Mouse (Mus musculus) embryonic facial prominence, embryonic 15.5 days (tissue): ENCODE data around the gene Sept1. TPM values are rescaled to one million over a fixed set of nuclear protein-coding genes. Genes with fewer than 3 reads are reported as not detected.

Experiments used
- ATAC-seq: fragments of 200-750 bp; cut with Nextera tagmentation; 2 replicates; pipeline ENCODE4 v1.8.0; 2017; ENCODE audit warnings: low read depth, moderate TSS enrichment; ENCODE audit not compliant: insufficient number of reproducible peaks, low FRiP score, low TSS enrichment
- H3K27ac ChIP-seq: fragments of 300-500 bp; sonication (generic); replicated peaks from 2 replicates; pipeline ENCODE4 v1.5.1; 2015; ENCODE audit warnings: mild to moderate bottlenecking, inconsistent platforms
- H3K27me3 ChIP-seq: fragments of 300-500 bp; sonication (generic); 2 replicates; pipeline ENCODE4 v1.6.1; 2015; ENCODE audit warnings: inconsistent platforms
- H3K36me3 ChIP-seq: fragments of 300-500 bp; sonication (generic); 2 replicates; pipeline ENCODE4 v1.6.1; 2015; ENCODE audit warnings: mild to moderate bottlenecking, inconsistent platforms
- H3K4me1 ChIP-seq: fragments of 300-500 bp; sonication (generic); 2 replicates; pipeline ENCODE4 v1.6.1; 2015; ENCODE audit warnings: inconsistent platforms
- H3K4me2 ChIP-seq: fragments of 300-500 bp; sonication (generic); replicated peaks from 2 replicates; pipeline ENCODE4 v1.6.1; 2015; ENCODE audit warnings: mild to moderate bottlenecking, inconsistent platforms
- H3K4me3 ChIP-seq: fragments of 300-500 bp; sonication (generic); replicated peaks from 2 replicates; pipeline ENCODE4 v1.5.1; 2015; ENCODE audit warnings: mild to moderate bottlenecking, inconsistent platforms
- H3K9ac ChIP-seq: fragments of 300-500 bp; sonication (generic); 2 replicates; pipeline ENCODE4 v1.6.1; 2015; ENCODE audit warnings: inconsistent platforms
- H3K9me3 ChIP-seq: fragments of 300-500 bp; sonication (generic); replicated peaks from 2 replicates; pipeline ENCODE4 v1.6.1; 2016; ENCODE audit warnings: inconsistent platforms
- WGBS: fragments of 180-500 bp; shearing (Covaris S2); methylation state at CpG from one replicate; pipeline ENCODE4 v1.1.7; 2015; 5-methylcytosine and 5-hydroxymethylcytosine counted together
- polyA plus RNA-seq: library from polyadenylated mRNA; unstranded; fragments of >200 nt; fragmentation: Nextera tagmentation; extraction: Ambion mirVana; gene quantifications from 2 replicates; pipeline ENCODE4 v1.2.1, GENCODE M21; 2015

The Sept1 gene
- polyA plus RNA-seq = 22.4 and 23.9 TPM in 2 replicates

DNA sequence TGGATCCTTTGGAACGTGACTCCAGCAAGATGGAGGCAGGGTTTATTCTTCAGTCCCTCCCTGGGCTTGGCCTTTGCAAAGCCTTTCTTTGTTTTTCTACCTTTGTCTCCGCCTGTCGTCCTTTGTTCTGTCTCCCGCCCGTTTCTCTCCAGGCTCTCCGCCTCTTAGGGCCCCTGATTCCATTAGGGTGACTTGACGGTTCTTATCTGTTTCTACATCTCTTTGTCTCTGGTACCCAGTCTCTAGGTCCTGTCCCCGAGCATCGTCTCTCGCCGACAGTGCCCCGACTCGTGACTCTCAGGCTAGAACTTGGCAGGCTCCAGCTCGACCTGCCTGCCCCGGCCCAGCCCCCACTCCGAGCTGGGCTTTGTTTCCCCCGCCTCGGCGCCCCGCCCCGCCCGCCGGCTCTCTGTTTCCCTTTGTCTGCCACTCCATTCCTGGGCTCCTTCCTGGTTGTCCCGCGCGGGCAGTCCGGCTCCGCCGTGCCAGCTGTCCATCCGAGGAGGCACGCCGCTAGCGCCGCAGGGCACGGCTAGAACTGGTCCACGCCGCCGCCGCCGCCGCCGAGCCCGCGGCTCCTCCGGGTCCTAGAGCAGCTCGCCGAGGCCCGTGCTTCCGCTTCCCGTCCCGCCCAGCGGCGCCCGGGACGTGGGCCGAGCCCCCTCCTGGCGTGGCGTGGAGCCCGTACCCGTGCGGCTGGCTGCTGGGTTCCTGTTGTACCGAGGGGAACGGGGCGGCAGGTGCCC is at the start of gene Sept1, which contains the start of gene Zfp553:
Gene Sept1, minus strand, starts transcription at position 509 of the 746 bp plus-strand sequence.
Gene Zfp553, plus strand, starts transcription at position 440 of the 746 bp plus-strand sequence.
- WGBS = under 1% methylated on average over 64 of the region's 64 CpGs
- Histone ChIP-seq H3K27me3 (no peaks in the 10 kb centered on the region), H3K9me3 (no peaks in the 10 kb centered on the region), H3K9ac (peak within 1 kb of the TSS; percentile 98), H3K4me3 (peak within 1 kb of the TSS; percentile 98), H3K36me3 (peaks cover 50% of the 10 kb centered on the region), H3K4me2 (peak within 1 kb of the TSS; percentile 64), H3K4me1 (peaks cover 41% of the 10 kb centered on the region), H3K27ac (peak within 1 kb of the TSS; percentile 97)
- peak; percentile 92 for ATAC-seq

DNA sequence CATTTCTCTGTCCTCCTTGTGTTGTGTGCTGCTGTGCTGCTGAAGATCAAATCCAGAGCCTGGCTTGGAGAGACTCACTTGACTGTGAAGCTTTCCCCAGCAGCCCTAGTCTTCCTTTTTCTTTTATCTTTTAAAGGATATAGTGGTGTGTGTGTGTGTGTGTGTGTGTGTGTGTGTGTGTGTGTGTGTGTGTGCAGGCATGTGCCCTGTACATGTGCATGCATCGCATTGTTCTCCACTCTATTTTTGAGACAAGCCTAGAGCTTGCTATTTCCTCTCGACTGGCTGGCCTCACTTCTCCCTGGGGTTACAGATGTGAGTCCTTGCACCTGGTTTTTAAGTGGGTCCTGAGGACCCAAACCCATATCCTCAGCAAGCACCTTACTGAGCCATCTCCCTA is 49.3 kb upstream of the Sept1 start:
- no peak overlapping the region for H3K9ac ChIP-seq
- WGBS = 82% methylated on average over 2 of the region's 2 CpGs
- H3K4me1 ChIP-seq = no peaks in the 10 kb centered on the region
- no peak overlapping the region for H3K4me3 ChIP-seq
- H3K4me2 ChIP-seq = no peak overlapping the region
- H3K27ac ChIP-seq = no peak overlapping the region
- no peaks in the 10 kb centered on the region for H3K27me3 ChIP-seq
- no peak for ATAC-seq
- H3K9me3 ChIP-seq = no peaks in the 10 kb centered on the region
- no peaks in the 10 kb centered on the region for H3K36me3 ChIP-seq

DNA sequence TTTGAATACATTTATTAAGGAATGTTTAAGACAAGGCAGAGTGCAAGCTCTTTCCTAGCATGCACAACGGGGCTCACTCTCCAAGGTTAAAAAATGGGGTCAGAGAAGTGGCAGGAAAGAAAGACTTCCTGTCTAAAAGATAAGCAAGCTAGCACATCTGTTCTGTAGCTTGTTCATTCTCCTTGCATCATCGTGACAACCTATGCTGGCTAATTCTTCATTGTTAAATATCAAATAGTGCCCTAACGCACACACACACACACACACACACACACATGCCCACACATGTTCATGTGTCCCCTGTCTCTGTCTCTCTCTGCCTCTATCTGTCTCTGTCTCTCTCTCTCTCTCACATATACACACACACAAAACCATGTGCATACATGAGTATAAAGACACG is 48.2 kb upstream of the Sept1 start:
- Histone ChIP-seq H3K27me3 (no peaks in the 10 kb centered on the region), H3K36me3 (no peaks in the 10 kb centered on the region), H3K9ac (no peak overlapping the region), H3K4me1 (no peaks in the 10 kb centered on the region), H3K4me3 (no peak overlapping the region), H3K9me3 (no peaks in the 10 kb centered on the region), H3K4me2 (no peak overlapping the region), H3K27ac (no peak overlapping the region)
- 76% methylated on average over 4 of the region's 4 CpGs for WGBS
- ATAC-seq = no peak

DNA sequence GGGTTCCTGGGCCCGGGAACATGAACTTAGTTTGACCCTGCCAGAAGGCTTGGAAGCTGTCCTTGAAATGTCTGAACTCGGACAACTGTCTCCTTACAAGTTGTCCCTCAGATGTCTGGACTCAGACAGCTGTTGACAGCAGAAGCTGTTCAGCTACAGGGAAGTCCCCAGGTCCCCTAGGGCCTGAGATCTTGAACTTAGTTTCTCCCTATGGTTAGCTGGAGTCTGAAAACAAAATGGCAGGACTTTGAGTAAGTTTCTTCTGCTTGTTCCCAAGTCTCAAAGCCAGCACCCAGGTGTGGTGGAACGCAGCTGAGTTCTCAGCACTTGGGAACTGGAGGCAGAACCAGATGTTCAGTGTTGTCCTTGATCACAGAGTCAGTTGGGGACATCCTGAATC is 47.2 kb upstream of the Sept1 start:
- Histone ChIP-seq H3K4me1 (no peaks in the 10 kb centered on the region), H3K27ac (no peak overlapping the region), H3K36me3 (no peaks in the 10 kb centered on the region), H3K4me3 (no peak overlapping the region), H3K9ac (no peak overlapping the region), H3K4me2 (no peak overlapping the region), H3K9me3 (no peaks in the 10 kb centered on the region), H3K27me3 (no peaks in the 10 kb centered on the region)
- 59% methylated on average over 3 of the region's 3 CpGs for WGBS
- ATAC-seq = no peak

DNA sequence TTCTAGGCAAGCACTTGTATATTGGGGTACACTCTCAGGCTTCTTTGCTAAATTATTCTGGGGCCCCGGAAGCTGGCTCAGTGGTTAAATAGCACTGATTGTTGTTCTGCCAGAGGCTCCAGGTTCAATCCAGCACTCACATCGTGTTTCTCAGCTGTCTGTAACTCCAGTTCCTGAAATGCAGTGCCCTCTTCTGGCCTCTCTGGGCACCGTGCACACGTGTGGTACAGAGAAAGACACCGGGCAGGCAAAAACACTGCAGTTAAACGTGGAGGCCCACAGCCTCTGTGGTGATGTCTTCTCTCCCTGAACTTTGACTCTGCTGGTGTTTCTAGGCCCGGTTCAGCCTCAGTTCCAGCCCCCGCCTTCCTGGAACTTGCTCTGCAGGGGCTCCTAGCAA is 45.4 kb upstream of the Sept1 start:
- WGBS = 25% methylated on average over 8 of the region's 8 CpGs
- H3K9me3 ChIP-seq = no peaks in the 10 kb centered on the region

DNA sequence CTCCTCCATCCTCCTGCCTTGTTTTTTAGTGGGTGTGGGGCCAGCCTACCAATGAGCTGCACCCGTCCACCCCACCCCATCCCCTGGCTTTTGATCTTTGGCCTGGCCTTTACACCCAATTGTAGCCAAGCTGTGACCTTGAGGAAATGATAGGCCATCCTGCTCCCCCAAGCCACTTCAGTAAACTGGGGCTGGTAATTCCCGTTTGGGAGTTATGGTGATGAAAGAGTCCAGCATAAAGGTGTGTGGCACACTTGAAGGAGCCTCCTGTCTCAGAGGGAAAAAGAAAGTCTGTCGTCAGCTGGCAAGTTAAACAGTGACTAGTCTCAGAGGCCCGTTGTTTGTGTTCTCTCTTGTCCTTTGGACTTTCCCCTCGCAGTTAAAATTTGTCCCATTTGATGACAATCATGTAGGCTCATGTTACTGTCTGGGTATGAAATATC is 43.6 kb upstream of the Sept1 start:
- ATAC-seq = no peak
- H3K9me3 ChIP-seq = no peaks in the 10 kb centered on the region
- WGBS = 53% methylated on average over 5 of the region's 5 CpGs

More for the DNA sequence above, 45.4 kb upstream of the Sept1 start:
- H3K4me1 ChIP-seq = peaks cover 7% of the 10 kb centered on the region; the same call in 1 of the 2 replicates
- no peaks in the 10 kb centered on the region for H3K27me3 ChIP-seq
- H3K9ac ChIP-seq = no peak overlapping the region
- no peaks in the 10 kb centered on the region for H3K36me3 ChIP-seq
- H3K4me2 ChIP-seq = no peak overlapping the region
- H3K27ac ChIP-seq = no peak overlapping the region
- no peak; the same call in 1 of the 2 replicates for ATAC-seq
- no peak overlapping the region for H3K4me3 ChIP-seq

DNA sequence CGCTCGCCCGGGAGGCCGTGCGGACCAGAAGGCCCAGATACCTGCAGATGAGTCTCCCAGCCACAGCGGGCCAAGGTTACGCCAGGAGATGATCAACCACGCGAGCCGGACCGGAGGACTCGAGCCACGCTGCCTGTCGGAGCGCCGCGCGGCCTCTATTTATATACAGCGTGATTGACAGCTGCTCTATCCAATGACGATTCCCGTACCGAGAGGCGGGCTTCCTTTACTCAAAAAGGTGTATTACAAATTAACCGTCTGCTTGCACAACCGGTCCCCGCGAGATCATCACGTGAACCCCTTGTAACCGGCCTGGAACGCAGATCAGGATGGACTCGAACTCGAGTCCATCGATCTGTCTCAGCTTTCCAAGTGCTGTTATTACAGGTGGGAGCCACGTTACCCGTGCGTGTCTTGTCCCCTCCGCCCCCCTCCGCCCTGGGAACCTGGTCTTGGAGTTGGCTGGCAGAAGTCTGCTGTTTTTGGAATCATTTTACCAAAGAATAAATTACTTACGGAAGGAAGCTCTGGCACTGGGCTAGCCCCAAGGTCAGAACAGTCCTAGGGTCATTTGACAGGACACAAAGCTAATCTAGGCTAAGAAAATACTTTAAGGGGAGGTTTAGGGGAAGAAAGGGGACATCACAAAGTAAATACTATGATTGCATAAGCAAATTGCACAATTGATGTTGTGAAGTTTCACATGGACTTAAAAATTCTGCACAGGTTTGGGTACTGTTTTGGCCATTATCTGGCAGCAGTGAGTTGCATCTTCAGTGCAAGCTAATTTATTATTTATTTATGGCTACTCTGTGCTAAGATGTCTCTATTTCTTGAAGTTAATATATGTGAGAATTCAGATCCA is 41.2 kb upstream of the Sept1 start, which contains the start of gene Sephs2:
Gene Sephs2, minus strand, starts transcription at position 131 of the 865 bp plus-strand sequence.
- peak within 1 kb of the TSS; percentile 85 for H3K9ac ChIP-seq
- peak within 1 kb of the TSS; percentile 84 for H3K4me3 ChIP-seq
- no peak; the same call in none of the 2 replicates for ATAC-seq
- H3K9me3 ChIP-seq = no peaks in the 10 kb centered on the region
- peak within 1 kb of the TSS; percentile 88 for H3K27ac ChIP-seq
- H3K27me3 ChIP-seq = no peaks in the 10 kb centered on the region
- peak within 1 kb of the TSS; percentile 79 for H3K4me2 ChIP-seq
- WGBS = 1% methylated on average over 39 of the region's 39 CpGs
- H3K36me3 ChIP-seq = peaks cover 21% of the 10 kb centered on the region
- H3K4me1 ChIP-seq = peaks cover 18% of the 10 kb centered on the region

More for the DNA sequence above, 43.6 kb upstream of the Sept1 start:
- H3K4me1 ChIP-seq = peaks cover 18% of the 10 kb centered on the region
- no peak overlapping the region for H3K4me2 ChIP-seq
- H3K36me3 ChIP-seq = peaks cover under 1% of the 10 kb centered on the region; the same call in 1 of the 2 replicates
- H3K4me3 ChIP-seq = no peak overlapping the region
- H3K9ac ChIP-seq = no peak overlapping the region
- no peak overlapping the region for H3K27ac ChIP-seq
- no peaks in the 10 kb centered on the region for H3K27me3 ChIP-seq

DNA sequence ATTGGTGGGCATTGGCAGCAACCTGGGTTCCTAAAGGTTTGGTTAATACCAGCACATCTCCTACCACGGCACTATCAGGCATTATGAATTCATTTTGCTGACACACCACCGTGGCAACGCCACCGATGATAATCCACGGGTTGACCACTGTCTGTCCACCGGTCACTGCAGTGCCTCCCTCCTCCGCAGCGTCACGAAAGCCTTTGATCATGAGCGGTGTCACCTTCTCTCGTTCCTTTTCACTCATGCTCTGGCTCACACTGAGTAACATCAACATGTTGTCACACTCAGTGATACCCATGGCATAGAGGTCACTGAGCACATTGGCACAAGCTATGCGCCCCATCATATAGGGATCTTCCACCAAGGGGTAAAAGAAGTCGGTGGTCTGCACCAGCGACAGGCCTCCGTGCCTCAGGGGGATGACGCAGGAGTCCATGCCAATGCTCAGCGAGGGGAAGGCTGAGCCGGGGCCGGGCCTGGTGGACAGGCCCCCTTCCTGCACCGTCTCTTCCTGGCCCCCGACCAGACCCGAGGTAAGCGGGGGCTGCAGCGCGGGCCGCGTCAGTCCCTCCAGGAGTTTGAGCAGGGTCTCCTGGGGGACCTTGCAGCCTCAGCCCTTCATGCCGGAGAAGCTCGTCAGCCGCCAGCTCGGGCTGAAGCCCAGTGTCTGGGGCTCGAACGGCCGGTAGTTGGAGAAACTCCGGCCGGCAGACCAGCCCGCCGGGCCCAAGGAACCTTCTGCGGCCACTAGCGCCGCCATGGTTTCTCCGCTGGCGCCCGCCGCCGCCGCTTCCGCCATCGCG is 40.4 kb upstream of the Sept1 start:
- H3K4me2 ChIP-seq = peak overlapping the region; percentile 79
- H3K9ac ChIP-seq = peak overlapping the region; percentile 85
- H3K4me1 ChIP-seq = peaks cover 18% of the 10 kb centered on the region
- H3K27me3 ChIP-seq = no peaks in the 10 kb centered on the region
- peaks cover 28% of the 10 kb centered on the region for H3K36me3 ChIP-seq
- H3K27ac ChIP-seq = peak overlapping the region; percentile 88
- ATAC-seq = no peak; the same call in none of the 2 replicates
- H3K4me3 ChIP-seq = peak overlapping the region; percentile 84
- H3K9me3 ChIP-seq = no peaks in the 10 kb centered on the region
- 16% methylated on average over 50 of the region's 50 CpGs for WGBS

DNA sequence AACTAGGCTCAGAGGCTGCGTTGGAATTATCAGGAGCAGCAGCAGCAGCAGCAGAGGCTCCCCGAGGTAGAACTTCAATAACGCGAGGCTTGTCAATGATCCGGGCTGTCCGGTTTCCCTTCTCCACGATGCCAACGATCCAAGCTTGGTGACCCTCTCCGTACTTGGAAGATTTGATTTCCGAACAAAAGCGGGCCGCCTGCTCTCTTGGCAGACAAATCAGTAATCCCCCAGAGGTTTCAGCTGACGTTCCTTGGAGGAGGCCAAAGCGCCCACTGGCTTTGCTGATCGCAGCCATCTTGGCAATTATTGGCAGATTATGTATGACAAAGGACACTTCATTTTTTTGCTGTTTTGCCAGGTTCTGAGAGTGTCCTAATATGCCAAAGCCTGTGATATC is 39.6 kb upstream of the Sept1 start:
- Histone ChIP-seq H3K27ac (no peak overlapping the region), H3K4me3 (peak overlapping the region; percentile 84), H3K4me1 (peaks cover 18% of the 10 kb centered on the region), H3K27me3 (no peaks in the 10 kb centered on the region), H3K4me2 (peak overlapping the region; percentile 79), H3K9me3 (no peaks in the 10 kb centered on the region), H3K9ac (no peak overlapping the region), H3K36me3 (peaks cover 29% of the 10 kb centered on the region)
- WGBS = 95% methylated on average over 15 of the region's 15 CpGs
- no peak for ATAC-seq

DNA sequence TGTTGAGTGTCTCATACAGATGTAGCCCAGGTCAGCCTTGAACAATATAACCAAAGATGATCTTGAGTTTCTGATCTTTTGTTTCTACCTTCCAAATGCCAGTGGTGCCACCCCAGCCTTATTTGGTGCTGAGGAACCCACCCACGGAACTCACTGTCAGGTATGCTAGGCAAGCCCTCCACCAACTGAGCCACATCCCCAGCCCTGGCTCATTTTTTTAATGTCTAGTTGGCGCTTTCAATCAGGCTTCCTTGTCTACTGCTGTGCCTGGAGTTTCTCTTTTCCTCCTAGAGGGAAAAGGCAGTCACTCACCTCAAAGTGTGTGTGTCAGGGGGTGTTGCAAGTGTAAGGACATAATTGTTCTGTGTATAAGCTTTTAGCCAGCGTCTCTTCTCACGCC is 38.2 kb upstream of the Sept1 start:
- H3K36me3 ChIP-seq = peaks cover 29% of the 10 kb centered on the region
- no peak for ATAC-seq
- H3K9me3 ChIP-seq = no peaks in the 10 kb centered on the region
- H3K27me3 ChIP-seq = no peaks in the 10 kb centered on the region
- H3K27ac ChIP-seq = no peak overlapping the region
- H3K4me2 ChIP-seq = no peak overlapping the region
- H3K4me1 ChIP-seq = peaks cover 18% of the 10 kb centered on the region
- H3K4me3 ChIP-seq = no peak overlapping the region
- WGBS = 95% methylated on average over 4 of the region's 4 CpGs
- no peak overlapping the region for H3K9ac ChIP-seq
